Mouse (Mus musculus) heart, embryonic 14.5 days (tissue): ENCODE measurements around the gene Fbxo7. TPM values are rescaled to one million over a fixed set of nuclear protein-coding genes. Genes with fewer than 3 reads are reported as not detected.

Experiments
- ATAC-seq: fragments of 200-750 bp; cut with Nextera tagmentation; 2 replicates; pipeline ENCODE4 v1.8.0; 2017; ENCODE audit warnings: low read depth, moderate TSS enrichment; ENCODE audit not compliant: insufficient number of reproducible peaks, insufficient read depth, low FRiP score
- H3K27ac ChIP-seq, 2 experiments: fragments of 200-500 bp in 1 of 2; fragments of 300-500 bp in 1 of 2; sonication (generic) in 1 of 2; replicated peaks in 1 of 2; 2 replicates each; pipeline ENCODE4 v1.5.1; 2012 to 2014; ENCODE audit warnings: low read depth in 2 of 2, low read length in 2 of 2, control low read depth in 1 of 2, mild to moderate bottlenecking in 1 of 2, mixed read lengths in 1 of 2; ENCODE audit not compliant: control insufficient read depth in 1 of 2, insufficient read depth in 1 of 2
- H3K27me3 ChIP-seq: fragments of 300-500 bp; sonication (generic); 2 replicates; pipeline ENCODE4 v1.6.1; 2014; ENCODE audit warnings: mild to moderate bottlenecking, low read length, control low read depth; ENCODE audit not compliant: control insufficient read depth, insufficient read depth
- H3K36me3 ChIP-seq: fragments of 300-500 bp; sonication (generic); 2 replicates; pipeline ENCODE4 v1.6.1; 2014; ENCODE audit warnings: mild to moderate bottlenecking, control low read depth, low read length, mixed read lengths; ENCODE audit not compliant: control insufficient read depth, insufficient read depth
- H3K4me1 ChIP-seq, 2 experiments: fragments of 200-500 bp in 1 of 2; fragments of 300-500 bp in 1 of 2; sonication (generic) in 1 of 2; 2 replicates each; pipeline ENCODE4 v1.6.1; 2012 to 2014; ENCODE audit warnings: low read length in 2 of 2, control low read depth in 1 of 2, mixed read lengths in 1 of 2; ENCODE audit not compliant: control insufficient read depth in 2 of 2, insufficient read depth in 2 of 2
- H3K4me2 ChIP-seq: fragments of 300-500 bp; sonication (generic); 2 replicates; pipeline ENCODE4 v1.6.1; 2014; ENCODE audit warnings: mild to moderate bottlenecking, low read length
- H3K4me3 ChIP-seq, 2 experiments: fragments of 200-500 bp in 1 of 2; fragments of 300-500 bp in 1 of 2; sonication (generic) in 1 of 2; 2 replicates each; pipeline ENCODE4 v1.5.1; 2012 to 2014; ENCODE audit warnings: low read length in 2 of 2, mild to moderate bottlenecking in 2 of 2, control low read depth in 1 of 2, low read depth in 1 of 2, moderate library complexity in 1 of 2; ENCODE audit not compliant: control insufficient read depth in 1 of 2, insufficient read depth in 1 of 2
- H3K9ac ChIP-seq: fragments of 300-500 bp; sonication (generic); 2 replicates; pipeline ENCODE4 v1.6.1; 2014; ENCODE audit warnings: mild to moderate bottlenecking, low read length
- H3K9me3 ChIP-seq: fragments of 300-500 bp; sonication (generic); 2 replicates; pipeline ENCODE4 v1.6.1; 2016; ENCODE audit warnings: low read length, control low read depth; ENCODE audit not compliant: control insufficient read depth
- WGBS: fragments of 180-500 bp; shearing (Covaris S2); extraction: QIAGEN DNeasy Blood & Tissue Kit; methylation state at CpG from one replicate; pipeline ENCODE4 v1.1.7; 2014; 5-methylcytosine and 5-hydroxymethylcytosine counted together
- polyA plus RNA-seq: library from polyadenylated mRNA; unstranded; fragments of >200 nt; fragmentation: Nextera tagmentation; extraction: Ambion mirVana; gene quantifications from 2 replicates; pipeline ENCODE4 v1.2.1, GENCODE M21; 2014

Gene Fbxo7
- polyA plus RNA-seq, 1 experiment from 2014 or later = 20.1 TPM

GRCm38 (mm10) chr10:86057712-86058111 is 35.9 kb downstream of the Fbxo7 start:
- no peak overlapping the region for H3K9ac ChIP-seq
- ATAC-seq = no peak
- no peak overlapping the region for H3K27ac ChIP-seq
- H3K36me3 ChIP-seq = no peaks in the 10 kb centered on the region
- no peaks in the 10 kb centered on the region for H3K27me3 ChIP-seq
- peaks cover 9% of the 10 kb centered on the region; the same call in 1 of the 2 replicates for H3K9me3 ChIP-seq
- H3K4me2 ChIP-seq = no peak overlapping the region
- H3K4me1 ChIP-seq = no peaks in the 10 kb centered on the region; a peak in 1 of 4 replicates
- WGBS = 23% methylated on average over 2 of the region's 2 CpGs
- H3K4me3 ChIP-seq = no peak overlapping the region

GRCm38 (mm10) chr10:86060267-86060666 is 38.5 kb downstream of the Fbxo7 start:
- WGBS = 62% methylated on average over 3 of the region's 3 CpGs
- Histone ChIP-seq H3K4me3 (no peak overlapping the region), H3K36me3 (no peaks in the 10 kb centered on the region), H3K27ac (no peak overlapping the region), H3K4me2 (no peak overlapping the region), H3K27me3 (no peaks in the 10 kb centered on the region), H3K4me1 (peaks cover 2 to 3% of the 10 kb centered on the region in 2 experiments; a peak in 2 of 4 replicates), H3K9me3 (peaks cover 9% of the 10 kb centered on the region; the same call in 1 of the 2 replicates), H3K9ac (no peak overlapping the region)
- ATAC-seq = no peak

- Histone ChIP-seq H3K36me3 (no peaks in the 10 kb centered on the region), H3K4me1 (peaks cover 2 to 3% of the 10 kb centered on the region in 2 experiments; a peak in 2 of 4 replicates), H3K4me2 (no peak overlapping the region), H3K27me3 (no peaks in the 10 kb centered on the region), H3K9me3 (peaks cover 9% of the 10 kb centered on the region; the same call in 1 of the 2 replicates), H3K9ac (no peak overlapping the region), H3K4me3 (no peak overlapping the region), H3K27ac (no peak overlapping the region)
- no peak for ATAC-seq
- WGBS = 49% methylated on average over 5 of the region's 5 CpGs
Measured at GRCm38 (mm10) chr10:86062261-86063017, 40.7 kb downstream of the Fbxo7 start.

- Histone ChIP-seq H3K27ac (no peak overlapping the region), H3K4me2 (no peak overlapping the region), H3K36me3 (no peaks in the 10 kb centered on the region), H3K27me3 (no peaks in the 10 kb centered on the region), H3K4me3 (no peak overlapping the region), H3K9me3 (peaks cover 9% of the 10 kb centered on the region; the same call in 1 of the 2 replicates), H3K4me1 (peaks cover 2 to 3% of the 10 kb centered on the region in 2 experiments; a peak in 2 of 4 replicates), H3K9ac (no peak overlapping the region)
- no peak for ATAC-seq
- 89% methylated on average over 8 of the region's 8 CpGs for WGBS
Measured at GRCm38 (mm10) chr10:86063018-86063384, 41.2 kb downstream of the Fbxo7 start.

- H3K4me2 ChIP-seq = no peak overlapping the region
- no peak overlapping the region for H3K27ac ChIP-seq
- no peak overlapping the region for H3K4me3 ChIP-seq
- H3K36me3 ChIP-seq = no peaks in the 10 kb centered on the region
- peak; percentile 54; the same call in 1 of the 2 replicates for ATAC-seq
- H3K27me3 ChIP-seq = no peaks in the 10 kb centered on the region
- H3K4me1 ChIP-seq = peaks cover 2 to 3% of the 10 kb centered on the region in 2 experiments; a peak in 2 of 4 replicates
- peaks cover 9% of the 10 kb centered on the region; the same call in 1 of the 2 replicates for H3K9me3 ChIP-seq
- no peak overlapping the region for H3K9ac ChIP-seq
- WGBS = 7% methylated on average over 4 of the region's 4 CpGs
Measured at GRCm38 (mm10) chr10:86064937-86065336, 43.2 kb downstream of the Fbxo7 start.

GRCm38 (mm10) chr10:86065661-86066060 is 43.9 kb downstream of the Fbxo7 start:
- no peak overlapping the region for H3K4me2 ChIP-seq
- no peak for ATAC-seq
- 59% methylated on average over 1 of the region's 1 CpGs for WGBS
- peaks cover 2 to 3% of the 10 kb centered on the region in 2 experiments; a peak in 2 of 4 replicates for H3K4me1 ChIP-seq
- peaks cover 9% of the 10 kb centered on the region; the same call in 1 of the 2 replicates for H3K9me3 ChIP-seq
- H3K27me3 ChIP-seq = no peaks in the 10 kb centered on the region
- H3K36me3 ChIP-seq = no peaks in the 10 kb centered on the region
- no peak overlapping the region for H3K27ac ChIP-seq
- H3K4me3 ChIP-seq = no peak overlapping the region
- H3K9ac ChIP-seq = no peak overlapping the region

GRCm38 (mm10) chr10:86066651-86067050 is 44.9 kb downstream of the Fbxo7 start:
- H3K4me1 ChIP-seq = peaks cover 2 to 3% of the 10 kb centered on the region in 2 experiments; a peak in 2 of 4 replicates
- ATAC-seq = no peak
- no peak overlapping the region for H3K27ac ChIP-seq
- no peaks in the 10 kb centered on the region for H3K27me3 ChIP-seq
- no peaks in the 10 kb centered on the region for H3K36me3 ChIP-seq
- peaks cover 2% of the 10 kb centered on the region; the same call in 1 of the 2 replicates for H3K9me3 ChIP-seq
- no peak overlapping the region for H3K9ac ChIP-seq
- WGBS = 73% methylated on average over 5 of the region's 5 CpGs
- H3K4me2 ChIP-seq = no peak overlapping the region
- no peak overlapping the region for H3K4me3 ChIP-seq
